Mouse (Mus musculus): ENCODE data around the gene Pdcl3. TPM values are rescaled to one million over a fixed set of nuclear protein-coding genes. Genes with fewer than 3 reads are reported as not detected.
A peak's percentile ranks its signal among the peaks of the same experiment; 100 is the strongest.

Pdcl3 gene
- polyA plus RNA-seq, 1 experiment from 2014 or later, result 181 TPM

- Histone ChIP-seq H3K9me3 (ENCODE audit: control insufficient read depth, low read length) (no peaks in the 10 kb centered on the region), H3K36me3 (ENCODE audit: control insufficient read depth, insufficient read depth, low read length) (no peaks in the 10 kb centered on the region), H3K4me3 (ENCODE audit: low read length) (no peak overlapping the region), H3K9ac (ENCODE audit: low read length) (no peak overlapping the region), H3K27me3 (ENCODE audit: control insufficient read depth, insufficient read depth, low read depth, low read length) (no peaks in the 10 kb centered on the region), H3K4me1 (replicated peaks; ENCODE audit: control insufficient read depth, insufficient read depth, low read length) (0 out of 2 replicates have a peak, but pooled peaks cover 3% of the 10 kb centered on the region), H3K4me2 (ENCODE audit: low read depth, low read length) (no peak overlapping the region), H3K27ac (ENCODE audit: low read length) (no peak overlapping the region)
- 77% methylated on average over 13 of the region's 13 CpGs for WGBS
- ATAC-seq (ENCODE audit: low read depth), result no peak
These were observed 27.2 kb downstream of the Pdcl3 start for GRCm38 (mm10) chr1:39012576-39012975.

- no peak for ATAC-seq (ENCODE audit: low read depth)
- WGBS, result 84% methylated on average over 6 of the region's 6 CpGs
These were observed 28.4 kb downstream of the Pdcl3 start for GRCm38 (mm10) chr1:39013843-39014242.

GRCm38 (mm10) chr1:39015529-39015928, 30.1 kb downstream of the Pdcl3 start:
- no peak overlapping the region for H3K4me2 ChIP-seq (ENCODE audit: low read depth, low read length)
- H3K9me3 ChIP-seq (ENCODE audit: control insufficient read depth, low read length), result no peaks in the 10 kb centered on the region
- H3K27me3 ChIP-seq (ENCODE audit: control insufficient read depth, insufficient read depth, low read depth, low read length), result no peaks in the 10 kb centered on the region
- H3K4me3 ChIP-seq (ENCODE audit: low read length), result no peak overlapping the region
- no peak for ATAC-seq (ENCODE audit: low read depth)
- H3K27ac ChIP-seq (ENCODE audit: low read length), result no peak overlapping the region
- WGBS, result 77% methylated on average over 10 of the region's 10 CpGs
- H3K9ac ChIP-seq (ENCODE audit: low read length), result no peak overlapping the region
- H3K36me3 ChIP-seq (ENCODE audit: control insufficient read depth, insufficient read depth, low read length), result no peaks in the 10 kb centered on the region
- H3K4me1 ChIP-seq (replicated peaks; ENCODE audit: control insufficient read depth, insufficient read depth, low read length), result no peaks in the 10 kb centered on the region

More at GRCm38 (mm10) chr1:39013843-39014242, 28.4 kb downstream of the Pdcl3 start:
- Histone ChIP-seq H3K9ac (ENCODE audit: low read length) (no peak overlapping the region), H3K4me1 (replicated peaks; ENCODE audit: control insufficient read depth, insufficient read depth, low read length) (no peaks in the 10 kb centered on the region), H3K4me3 (ENCODE audit: low read length) (no peak overlapping the region), H3K9me3 (ENCODE audit: control insufficient read depth, low read length) (no peaks in the 10 kb centered on the region), H3K36me3 (ENCODE audit: control insufficient read depth, insufficient read depth, low read length) (no peaks in the 10 kb centered on the region), H3K27me3 (ENCODE audit: control insufficient read depth, insufficient read depth, low read depth, low read length) (no peaks in the 10 kb centered on the region), H3K4me2 (ENCODE audit: low read depth, low read length) (no peak overlapping the region), H3K27ac (ENCODE audit: low read length) (no peak overlapping the region)

- H3K27me3 ChIP-seq (ENCODE audit: control insufficient read depth, insufficient read depth, low read depth, low read length), result no peaks in the 10 kb centered on the region
- no peak for ATAC-seq (ENCODE audit: low read depth)
- no peaks in the 10 kb centered on the region for H3K36me3 ChIP-seq (ENCODE audit: control insufficient read depth, insufficient read depth, low read length)
- no peak overlapping the region for H3K27ac ChIP-seq (ENCODE audit: low read length)
- 62% methylated on average over 4 of the region's 4 CpGs for WGBS
- H3K4me1 ChIP-seq (replicated peaks; ENCODE audit: control insufficient read depth, insufficient read depth, low read length), result no peaks in the 10 kb centered on the region
- no peaks in the 10 kb centered on the region for H3K9me3 ChIP-seq (ENCODE audit: control insufficient read depth, low read length)
- no peak overlapping the region for H3K4me2 ChIP-seq (ENCODE audit: low read depth, low read length)
- H3K4me3 ChIP-seq (ENCODE audit: low read length), result no peak overlapping the region
- no peak overlapping the region for H3K9ac ChIP-seq (ENCODE audit: low read length)
These were observed 32.5 kb downstream of the Pdcl3 start for GRCm38 (mm10) chr1:39017871-39018270.

GRCm38 (mm10) chr1:39025142-39025541, 39.7 kb downstream of the Pdcl3 start:
- Histone ChIP-seq H3K9ac (ENCODE audit: low read length) (no peak overlapping the region), H3K9me3 (ENCODE audit: control insufficient read depth, low read length) (no peaks in the 10 kb centered on the region), H3K27me3 (ENCODE audit: control insufficient read depth, insufficient read depth, low read depth, low read length) (no peaks in the 10 kb centered on the region), H3K4me3 (ENCODE audit: low read length) (no peak overlapping the region), H3K36me3 (ENCODE audit: control insufficient read depth, insufficient read depth, low read length) (no peaks in the 10 kb centered on the region), H3K4me1 (replicated peaks; ENCODE audit: control insufficient read depth, insufficient read depth, low read length) (peaks cover 6% of the 10 kb centered on the region), H3K27ac (ENCODE audit: low read length) (no peak overlapping the region), H3K4me2 (ENCODE audit: low read depth, low read length) (no peak overlapping the region)
- WGBS, result 37% methylated on average over 7 of the region's 7 CpGs
- ATAC-seq (ENCODE audit: low read depth), result no peak

- no peaks in the 10 kb centered on the region for H3K27me3 ChIP-seq (ENCODE audit: control insufficient read depth, insufficient read depth, low read depth, low read length)
These were observed 40.4 kb downstream of the Pdcl3 start for GRCm38 (mm10) chr1:39025840-39026239.

GRCm38 (mm10) chr1:39029176-39029575, 43.8 kb downstream of the Pdcl3 start:
- WGBS, result 45% methylated on average over 7 of the region's 7 CpGs
- ATAC-seq (ENCODE audit: low read depth), result no peak
- Histone ChIP-seq H3K4me1 (replicated peaks; ENCODE audit: control insufficient read depth, insufficient read depth, low read length) (peaks cover 6% of the 10 kb centered on the region), H3K9ac (ENCODE audit: low read length) (no peak overlapping the region), H3K27ac (ENCODE audit: low read length) (no peak overlapping the region), H3K36me3 (ENCODE audit: control insufficient read depth, insufficient read depth, low read length) (no peaks in the 10 kb centered on the region), H3K27me3 (ENCODE audit: control insufficient read depth, insufficient read depth, low read depth, low read length) (no peaks in the 10 kb centered on the region), H3K4me2 (ENCODE audit: low read depth, low read length) (peak overlapping the region; percentile 48; the same call in 1 of the 2 replicates), H3K4me3 (ENCODE audit: low read length) (no peak overlapping the region), H3K9me3 (ENCODE audit: control insufficient read depth, low read length) (no peaks in the 10 kb centered on the region)

More at GRCm38 (mm10) chr1:39025840-39026239, 40.4 kb downstream of the Pdcl3 start:
- Histone ChIP-seq H3K4me2 (ENCODE audit: low read depth, low read length) (no peak overlapping the region), H3K27ac (ENCODE audit: low read length) (no peak overlapping the region), H3K9me3 (ENCODE audit: control insufficient read depth, low read length) (no peaks in the 10 kb centered on the region), H3K9ac (ENCODE audit: low read length) (no peak overlapping the region), H3K4me3 (ENCODE audit: low read length) (no peak overlapping the region), H3K4me1 (replicated peaks; ENCODE audit: control insufficient read depth, insufficient read depth, low read length) (peaks cover 6% of the 10 kb centered on the region), H3K36me3 (ENCODE audit: control insufficient read depth, insufficient read depth, low read length) (no peaks in the 10 kb centered on the region)
- WGBS, result 83% methylated on average over 1 of the region's 1 CpGs
- no peak for ATAC-seq (ENCODE audit: low read depth)

GRCm38 (mm10) chr1:39030108-39030507, 44.7 kb downstream of the Pdcl3 start:
- H3K4me3 ChIP-seq (ENCODE audit: low read length), result peak overlapping the region; percentile 30

GRCm38 (mm10) chr1:39035817-39036216, 50.4 kb downstream of the Pdcl3 start:
- H3K27ac ChIP-seq (ENCODE audit: low read length), result no peak overlapping the region
- no peak overlapping the region for H3K9ac ChIP-seq (ENCODE audit: low read length)
- H3K4me3 ChIP-seq (ENCODE audit: low read length), result no peak overlapping the region
- WGBS, result 81% methylated on average over 9 of the region's 9 CpGs
- H3K9me3 ChIP-seq (ENCODE audit: control insufficient read depth, low read length), result no peaks in the 10 kb centered on the region
- no peak overlapping the region for H3K4me2 ChIP-seq (ENCODE audit: low read depth, low read length)
- H3K27me3 ChIP-seq (ENCODE audit: control insufficient read depth, insufficient read depth, low read depth, low read length), result no peaks in the 10 kb centered on the region
- H3K4me1 ChIP-seq (replicated peaks; ENCODE audit: control insufficient read depth, insufficient read depth, low read length), result no peaks in the 10 kb centered on the region
- H3K36me3 ChIP-seq (ENCODE audit: control insufficient read depth, insufficient read depth, low read length), result no peaks in the 10 kb centered on the region
- no peak for ATAC-seq (ENCODE audit: low read depth)

More at GRCm38 (mm10) chr1:39030108-39030507, 44.7 kb downstream of the Pdcl3 start:
- 7% methylated on average over 7 of the region's 7 CpGs for WGBS
- Histone ChIP-seq H3K27ac (ENCODE audit: low read length) (no peak overlapping the region), H3K9me3 (ENCODE audit: control insufficient read depth, low read length) (no peaks in the 10 kb centered on the region), H3K36me3 (ENCODE audit: control insufficient read depth, insufficient read depth, low read length) (no peaks in the 10 kb centered on the region), H3K27me3 (ENCODE audit: control insufficient read depth, insufficient read depth, low read depth, low read length) (no peaks in the 10 kb centered on the region), H3K4me1 (replicated peaks; ENCODE audit: control insufficient read depth, insufficient read depth, low read length) (peaks cover 6% of the 10 kb centered on the region), H3K9ac (ENCODE audit: low read length) (no peak overlapping the region), H3K4me2 (ENCODE audit: low read depth, low read length) (peak overlapping the region; percentile 48)
- no peak for ATAC-seq (ENCODE audit: low read depth)

GRCm38 (mm10) chr1:39042188-39042587, 56.8 kb downstream of the Pdcl3 start:
- Histone ChIP-seq H3K4me3 (ENCODE audit: low read length) (no peak overlapping the region), H3K27ac (ENCODE audit: low read length) (no peak overlapping the region), H3K9ac (ENCODE audit: low read length) (no peak overlapping the region), H3K36me3 (ENCODE audit: control insufficient read depth, insufficient read depth, low read length) (no peaks in the 10 kb centered on the region), H3K9me3 (ENCODE audit: control insufficient read depth, low read length) (no peaks in the 10 kb centered on the region), H3K4me1 (replicated peaks; ENCODE audit: control insufficient read depth, insufficient read depth, low read length) (no peaks in the 10 kb centered on the region), H3K27me3 (ENCODE audit: control insufficient read depth, insufficient read depth, low read depth, low read length) (no peaks in the 10 kb centered on the region), H3K4me2 (ENCODE audit: low read depth, low read length) (no peak overlapping the region)
- ATAC-seq (ENCODE audit: low read depth), result no peak
- WGBS, result 53% methylated on average over 2 of the region's 2 CpGs
